Mouse (Mus musculus) heart, adult 2 months (tissue): Measurements from ENCODE around the gene 4930415O20Rik. TPM values are rescaled to one million over a fixed set of nuclear protein-coding genes. Genes with fewer than 3 reads are reported as not detected.
A peak's percentile ranks its signal among the peaks of the same experiment; 100 is the strongest.

Experiments used
- DNase-seq, 2 experiments: peaks; one replicate each; pipeline ENCODE4 v3.0.0; 2021
- H3K27ac ChIP-seq: fragments of 200-600 bp; 2 replicates; pipeline ENCODE4 v1.8.1; 2022
- H3K27me3 ChIP-seq: fragments of 200-500 bp; 2 replicates; pipeline ENCODE4 v1.6.1; 2012; ENCODE audit warnings: mild to moderate bottlenecking, low read length, inconsistent platforms, mixed read lengths; ENCODE audit not compliant: control insufficient read depth, insufficient read depth
- H3K36me3 ChIP-seq: fragments of 200-500 bp; 2 replicates; pipeline ENCODE4 v1.6.1; 2012; ENCODE audit warnings: low read length, inconsistent platforms; ENCODE audit not compliant: control insufficient read depth, insufficient read depth
- H3K4me1 ChIP-seq: fragments of 200-500 bp; 2 replicates; pipeline ENCODE4 v1.6.1; 2011; ENCODE audit warnings: low read length; ENCODE audit not compliant: control insufficient read depth, insufficient read depth
- H3K4me3 ChIP-seq: fragments of 200-600 bp; 2 replicates; pipeline ENCODE4 v1.8.1; 2022
- H3K79me2 ChIP-seq: fragments of 200-500 bp; replicated peaks from 2 replicates; pipeline ENCODE4 v1.6.1; 2012; ENCODE audit warnings: mild to moderate bottlenecking, inconsistent platforms, low read length, moderate library complexity, mixed read lengths; ENCODE audit not compliant: control insufficient read depth, insufficient read depth
- H3K9ac ChIP-seq: fragments of 200-500 bp; 2 replicates; pipeline ENCODE4 v1.6.1; 2012; ENCODE audit warnings: low read depth, mild to moderate bottlenecking, control low read depth, inconsistent platforms, low read length, mixed read lengths
- CTCF ChIP-seq: fragments of 200-600 bp; IDR thresholded peaks from 2 replicates; pipeline ENCODE4 v1.8.1; 2022; ENCODE audit warnings: antibody characterized with exemption, mild to moderate bottlenecking, moderate library complexity
- EP300 ChIP-seq: fragments of 200-500 bp; IDR thresholded peaks from 2 replicates; pipeline ENCODE4 v1.6.1; 2011; ENCODE audit warnings: low read depth, low read length, control low read depth; ENCODE audit not compliant: insufficient read depth
- POLR2A ChIP-seq: fragments of 200-500 bp; IDR thresholded peaks from 2 replicates; pipeline ENCODE4 v1.6.1; 2011; ENCODE audit warnings: mild to moderate bottlenecking, low read depth, low read length, control low read depth; ENCODE audit not compliant: insufficient read depth
- WGBS: fragments of 180-500 bp; shearing (Covaris S2); methylation state at CpG from one replicate; pipeline ENCODE4 v1.1.7; 2018; 5-methylcytosine and 5-hydroxymethylcytosine counted together
- intact Hi-C: fragments of 180-260 bp; cut with DNase I; formaldehyde crosslinking; loops from one replicate; pipeline ENCODE4 v1.15.1; 2025
- polyA plus RNA-seq: library from polyadenylated mRNA; depleted of rRNA; stranded (reverse); fragments of >200 nt; gene quantifications from 2 replicates; pipeline ENCODE4 v1.2.3, GENCODE M21; 2012
- total RNA-seq, 2 experiments: library from RNA; stranded (reverse); gene quantifications; 2 replicates each; pipeline ENCODE4 v1.2.3; 2021

Gene 4930415O20Rik
- total and polyA plus RNA-seq, 3 experiments, result 1.6 to 2.1 TPM; not detected in 1

GRCm38 (mm10) chr15:98608784-98609250 lies 38.0 kb downstream of the 4930415O20Rik start:
- Histone ChIP-seq H3K9ac (peak overlapping the region; percentile 99), H3K4me1 (peaks cover 5% of the 10 kb centered on the region), H3K79me2 (peaks cover 8% of the 10 kb centered on the region), H3K27ac (peak overlapping the region; percentile 89), H3K4me3 (peak overlapping the region; percentile 96), H3K36me3 (no peaks in the 10 kb centered on the region), H3K27me3 (no peaks in the 10 kb centered on the region)
- under 1% methylated on average over 19 of the region's 26 CpGs for WGBS
- peak; percentile 57 to 67 for DNase-seq
- intact Hi-C loops, result no loop called here
- TF ChIP-seq POLR2A (peak; percentile 26; the same call in 1 of the 2 replicates), CTCF (no peak)

- WGBS, result under 1% methylated on average over 69 of the region's 75 CpGs
- TF ChIP-seq CTCF, result no peak
- no peak for TF ChIP-seq POLR2A
- TF ChIP-seq EP300, result no peak
- DNase-seq, result peak; percentile 86
- Histone ChIP-seq H3K27me3 (no peaks in the 10 kb centered on the region), H3K27ac (peak within 1 kb of the TSS; percentile 89), H3K79me2 (peaks cover 2% of the 10 kb centered on the region; the same call in 1 of the 2 replicates), H3K9ac (peak within 1 kb of the TSS; percentile 99), H3K4me1 (peaks cover 3% of the 10 kb centered on the region), H3K4me3 (peak within 1 kb of the TSS; percentile 96), H3K36me3 (no peaks in the 10 kb centered on the region)
- intact Hi-C loops, result no loop called here
Observed at GRCm38 (mm10) chr15:98609331-98610130, 38.7 kb downstream of the 4930415O20Rik start, which contains the start of gene Adcy6. Gene Adcy6 (minus strand): TSS chr15:98610076.

GRCm38 (mm10) chr15:98610131-98610633 lies 39.4 kb downstream of the 4930415O20Rik start:
- H3K4me1 ChIP-seq, result peaks cover 3% of the 10 kb centered on the region
- TF ChIP-seq EP300, result no peak
- TF ChIP-seq CTCF, result no peak
- no peak for TF ChIP-seq POLR2A
- no peaks in the 10 kb centered on the region for H3K36me3 ChIP-seq
- peak in 1 of 2 experiments; percentile 24 for DNase-seq
- peaks cover 1% of the 10 kb centered on the region; the same call in 1 of the 2 replicates for H3K79me2 ChIP-seq
- WGBS, result 27% methylated on average over 12 of the region's 12 CpGs
- H3K27me3 ChIP-seq, result no peaks in the 10 kb centered on the region
- H3K9ac ChIP-seq, result peak overlapping the region; percentile 89
- intact Hi-C loops, result no loop called here
- peak overlapping the region; percentile 89 for H3K27ac ChIP-seq
- peak overlapping the region; percentile 96 for H3K4me3 ChIP-seq

GRCm38 (mm10) chr15:98612229-98612628 lies 41.4 kb downstream of the 4930415O20Rik start:
- intact Hi-C loops, result no loop called here
- no peak overlapping the region for H3K4me3 ChIP-seq
- peaks cover 1% of the 10 kb centered on the region; the same call in 1 of the 2 replicates for H3K79me2 ChIP-seq
- H3K27me3 ChIP-seq, result no peaks in the 10 kb centered on the region
- no peak for DNase-seq
- H3K27ac ChIP-seq, result no peak overlapping the region
- TF ChIP-seq EP300 (no peak), POLR2A (no peak), CTCF (no peak)
- no peak overlapping the region for H3K9ac ChIP-seq
- 93% methylated on average over 3 of the region's 3 CpGs for WGBS
- H3K36me3 ChIP-seq, result no peaks in the 10 kb centered on the region
- no peaks in the 10 kb centered on the region; the same call in 1 of the 2 replicates for H3K4me1 ChIP-seq

GRCm38 (mm10) chr15:98614551-98614950 lies 43.7 kb downstream of the 4930415O20Rik start:
- Histone ChIP-seq H3K27me3 (no peaks in the 10 kb centered on the region), H3K4me1 (peaks cover 1% of the 10 kb centered on the region; the same call in 1 of the 2 replicates), H3K36me3 (no peaks in the 10 kb centered on the region), H3K79me2 (no peaks in the 10 kb centered on the region; the same call in 1 of the 2 replicates), H3K4me3 (no peak overlapping the region), H3K9ac (no peak overlapping the region), H3K27ac (no peak overlapping the region; the same call in 1 of the 2 replicates)
- WGBS, result 42% methylated on average over 9 of the region's 9 CpGs
- intact Hi-C loops, result no loop called here
- TF ChIP-seq POLR2A, result no peak
- TF ChIP-seq CTCF, result no peak
- TF ChIP-seq EP300, result no peak
- peak in 1 of 2 experiments; percentile 22 for DNase-seq
